Mouse (Mus musculus): ENCODE data around the gene Kctd15.

- no peak for TF ChIP-seq EP300 (IDR thresholded peaks at IDR 0.05; ENCODE audit: low read depth)
- TF ChIP-seq CTCF (IDR thresholded peaks at IDR 0.05; ENCODE audit: low read depth), result no peak
Measured at GRCm38 (mm10) chr7:34654441-34655085, 2.0 kb downstream of the Kctd15 start.
